Mouse (Mus musculus): ENCODE measurements at regions not wholly inside any gene's neighbourhood (a gene's known extent, or its start where the extent isn't known, plus 50 kb on each side); places are given as distances from the start of the nearest gene placed in this dataset.

DNA sequence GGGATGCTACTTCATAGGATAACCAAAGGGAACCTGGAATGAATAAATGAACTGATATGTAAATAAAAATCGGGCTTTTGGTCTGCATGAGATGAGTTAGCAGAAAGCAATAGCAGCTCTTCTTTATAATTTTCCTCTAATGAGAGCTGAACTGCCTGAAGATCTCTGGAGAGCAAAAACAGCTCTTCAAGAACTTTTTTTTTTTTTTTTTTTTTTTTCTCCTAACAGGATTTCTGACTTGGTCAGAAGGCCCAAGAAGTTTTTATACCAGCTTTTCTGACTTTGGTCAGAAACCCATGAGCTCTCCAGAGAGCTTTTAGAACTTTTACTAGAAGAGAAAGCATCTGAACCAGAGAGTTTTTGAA lies 79.6 kb upstream of the Ptprk start:
- no peak for DNase-seq (ENCODE audit: low spot score in 2 of 2)

DNA sequence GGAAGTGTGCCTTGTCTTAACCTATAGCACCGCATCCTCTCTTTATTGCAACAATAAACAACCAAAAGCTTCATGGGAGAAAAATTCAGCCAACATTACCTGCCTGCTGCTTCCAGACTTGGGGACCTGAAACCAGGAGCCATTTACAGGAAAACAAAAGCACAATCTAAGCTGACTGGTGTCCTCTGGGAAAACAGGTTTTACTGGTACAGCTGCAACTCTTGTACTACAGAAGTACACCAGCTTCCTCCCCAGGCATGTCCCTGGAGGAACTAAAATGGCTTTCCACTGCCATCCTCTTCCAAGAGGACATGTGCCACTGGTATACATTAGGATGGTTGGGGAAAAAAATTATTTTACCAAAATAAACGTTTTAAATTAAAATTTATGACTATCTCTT lies 63.9 kb upstream of the Ptprk start:
- DNase-seq (ENCODE audit: low spot score in 2 of 2): no peak

DNA sequence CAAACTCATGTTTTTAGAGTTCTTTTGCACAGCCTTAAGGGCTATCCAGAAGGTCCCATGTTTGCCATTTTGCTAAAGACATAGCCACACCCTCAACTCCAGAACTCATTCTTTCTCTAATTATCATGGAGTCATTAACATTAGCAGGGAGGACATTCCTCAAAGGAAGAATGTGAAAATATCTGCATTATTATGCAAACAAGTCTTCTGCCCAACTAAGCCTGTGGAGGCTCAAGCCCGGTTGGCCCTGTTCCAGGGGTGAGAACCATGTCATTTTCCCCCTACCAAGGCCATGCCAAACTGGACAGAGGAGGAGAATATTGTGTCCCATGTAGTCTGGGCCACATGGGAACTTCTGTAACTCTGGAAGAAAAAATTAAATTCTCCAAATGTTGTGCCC lies 62.5 kb upstream of the Ptprk start:
- DNase-seq (ENCODE audit: low spot score in 2 of 2): no peak

DNA sequence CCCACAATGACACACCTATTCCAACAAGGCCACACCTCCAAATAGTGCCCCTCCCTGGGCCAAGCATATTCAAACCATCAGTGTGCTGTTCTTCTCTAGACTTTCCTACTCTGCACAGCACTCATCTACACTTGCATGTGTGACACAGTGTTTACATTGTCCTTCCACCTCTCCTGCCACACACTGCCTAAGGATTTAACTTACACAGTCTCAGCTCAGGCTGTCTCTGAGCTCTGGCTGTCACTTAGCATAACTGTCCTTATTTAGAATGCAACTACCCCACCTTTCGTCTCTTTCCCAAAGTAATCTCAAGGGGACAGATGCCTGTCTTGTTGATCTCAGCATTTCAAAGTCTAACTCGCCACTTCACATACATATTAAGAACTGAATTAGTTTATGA lies 61.2 kb upstream of the Ptprk start:
- no peak for DNase-seq (ENCODE audit: low spot score in 2 of 2)

DNA sequence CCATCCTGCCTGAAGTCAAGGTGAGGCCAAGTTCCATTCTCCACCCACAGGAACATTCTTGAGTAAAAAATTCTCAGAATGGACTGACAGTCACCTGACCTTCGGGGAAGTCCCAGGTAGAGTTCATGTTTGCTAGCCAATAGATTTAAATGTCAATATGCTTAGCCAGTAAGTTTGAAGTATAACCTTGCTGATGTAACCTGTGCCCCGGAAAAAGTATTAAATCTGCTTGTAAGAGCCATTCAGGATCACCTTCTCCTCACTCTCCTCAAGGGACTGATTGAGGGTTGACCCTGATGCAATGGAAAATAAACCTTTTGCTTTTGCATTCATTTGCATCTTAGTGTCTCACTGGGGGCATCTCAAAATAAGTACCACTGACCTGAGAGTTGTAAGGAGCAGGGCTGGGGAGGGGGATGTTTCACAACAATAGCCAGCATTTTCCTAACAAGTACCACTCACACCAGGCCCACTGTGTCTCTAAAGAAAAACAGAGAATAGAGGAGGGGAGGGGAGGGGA lies 60.3 kb upstream of the Ptprk start:
- DNase-seq (ENCODE audit: low spot score in 2 of 2): no peak
